8 mouse cellular contexts compared by ENCODE assay signal in the genomic region with DNA sequence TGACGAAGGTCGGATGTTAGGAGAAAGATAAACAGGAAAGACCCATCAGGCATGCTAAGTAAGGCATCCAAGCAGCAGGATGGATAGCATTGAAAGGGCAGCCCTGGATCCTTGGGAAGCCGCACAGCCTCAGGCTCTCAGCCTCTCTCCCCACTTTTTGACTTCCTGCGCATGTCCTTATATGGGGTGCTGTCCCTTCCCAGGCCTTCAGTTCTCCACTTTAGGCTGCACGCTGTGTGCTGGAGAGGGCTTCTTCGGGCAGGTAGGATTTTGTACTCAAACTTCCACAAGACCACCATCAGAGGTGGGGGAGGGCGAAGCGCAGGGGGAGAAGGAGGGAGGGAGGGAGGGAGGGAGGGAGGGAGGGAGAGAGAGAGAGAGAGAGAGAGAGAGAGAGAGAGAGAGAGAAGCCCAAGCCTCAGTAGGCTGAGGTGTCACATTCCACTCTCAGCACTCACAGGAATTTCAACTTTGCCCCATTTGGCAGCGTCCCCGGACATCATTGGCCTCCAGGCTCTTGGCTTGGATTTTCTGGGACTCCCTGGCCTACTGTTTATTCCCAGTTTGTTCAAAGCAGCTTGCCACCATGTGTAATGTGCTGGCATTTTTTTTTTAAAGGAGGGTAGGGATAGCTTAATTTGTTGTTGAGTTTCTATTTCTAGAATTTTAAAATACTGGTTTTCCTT. TPM values are rescaled to one million over a fixed set of nuclear protein-coding genes. Genes with fewer than 3 reads are reported as not detected.
A peak's percentile ranks its signal among the peaks of the same experiment; 100 is the strongest.
DNase-seq lines count a peak whose midpoint lies in the region.

No protein-coding gene starts in this region.

- peak; percentile 93 for DNase-seq in adrenal gland, postnatal 14 days
- DNase-seq in embryo, embryonic 11 days, result peak; percentile 73
- DNase-seq in heart, adult 9 months (ENCODE audit: low spot score in 2 of 2), result peak; percentile 85 to 91
- peak; percentile 96 to 97 for DNase-seq in kidney, adult 8-10 months
- DNase-seq in liver, result peak; percentile 54
- peak; percentile 39 for DNase-seq in neural tube, embryonic 10.5 days (ENCODE audit: extremely low spot score, low spot score)
- peak; percentile 86 for DNase-seq in urinary bladder, postnatal 14 days (ENCODE audit: low spot score)
- DNase-seq in spleen, adult 18-20 months, result no peak

RNA-seq across cellular contexts. Expression of a gene that starts 1.5 kb away (rescaled TPM):
- total RNA-seq in adrenal gland, postnatal 14 days (2021), result 0.07 and 0.08 TPM in 2 replicates

RNA-seq across cellular contexts. Expression of a gene that starts 25.2 kb away (rescaled TPM):
- total RNA-seq in adrenal gland, postnatal 14 days (2021), result 777 and 832 TPM in 2 replicates

Comparison
In these comparisons a context has a peak if more than half of its experiments do, and no peak if none do; other contexts are left out.
1. DNase-seq: peak in adrenal gland, postnatal 14 days (single experiment), embryo, embryonic 11 days (single experiment), heart, adult 9 months (2 of 2), kidney, adult 8-10 months (2 of 2), liver (single experiment), neural tube, embryonic 10.5 days (single experiment) and urinary bladder, postnatal 14 days (single experiment); none in spleen, adult 18-20 months (0 of 2).